Mouse (Mus musculus) small intestine, adult 10 weeks (tissue): Measurements from ENCODE around the gene Mettl16. TPM values are rescaled to one million over a fixed set of nuclear protein-coding genes. Genes with fewer than 3 reads are reported as not detected.

Experiments used
- polyA plus RNA-seq: library from polyadenylated mRNA; stranded (reverse); fragments of 350-450 nt; fragmentation: Illumina TruSeq; extraction: RNeasy Lipid Tissue Mini Kit (QIAGEN cat#74804); gene quantifications from one replicate; pipeline ENCODE4 v1.2.3, GENCODE M21; 2014; ENCODE audit warnings: low replicate concordance

The Mettl16 gene
- polyA plus RNA-seq, result 16.0 TPM

DNA sequence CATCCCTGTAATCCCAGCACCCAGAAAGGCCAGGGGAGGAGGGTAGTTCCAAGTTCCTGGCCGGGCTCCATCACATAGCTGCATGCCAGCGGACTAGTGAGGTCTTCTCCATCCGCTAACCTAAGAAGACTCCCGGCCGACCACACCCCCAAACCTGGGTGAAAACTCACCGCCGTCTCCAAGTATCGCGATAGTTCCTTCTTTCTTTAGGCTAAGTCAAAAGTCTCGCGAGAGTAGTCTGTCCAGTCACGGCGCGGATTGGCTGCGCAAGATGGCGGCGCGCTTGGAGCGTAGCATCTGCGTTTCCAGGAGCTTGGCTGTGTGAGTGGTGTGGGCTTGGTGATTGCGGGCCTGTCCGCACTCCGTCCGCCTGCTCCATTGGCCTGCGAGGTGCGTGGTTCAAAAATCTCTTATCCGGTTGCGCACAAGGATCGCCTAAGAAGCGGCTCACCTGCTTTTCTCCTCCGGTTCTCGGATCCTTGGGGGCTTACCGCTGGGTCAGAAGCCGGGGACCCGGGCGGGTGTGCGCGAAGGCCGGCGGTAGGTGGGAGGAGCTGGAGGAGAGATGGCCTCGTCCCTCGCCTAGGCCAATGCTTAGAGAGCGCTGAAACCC, at the start of gene Mettl16:
Gene Mettl16 (plus strand): TSS at position 236 of the 613 bp plus-strand sequence.

DNA sequence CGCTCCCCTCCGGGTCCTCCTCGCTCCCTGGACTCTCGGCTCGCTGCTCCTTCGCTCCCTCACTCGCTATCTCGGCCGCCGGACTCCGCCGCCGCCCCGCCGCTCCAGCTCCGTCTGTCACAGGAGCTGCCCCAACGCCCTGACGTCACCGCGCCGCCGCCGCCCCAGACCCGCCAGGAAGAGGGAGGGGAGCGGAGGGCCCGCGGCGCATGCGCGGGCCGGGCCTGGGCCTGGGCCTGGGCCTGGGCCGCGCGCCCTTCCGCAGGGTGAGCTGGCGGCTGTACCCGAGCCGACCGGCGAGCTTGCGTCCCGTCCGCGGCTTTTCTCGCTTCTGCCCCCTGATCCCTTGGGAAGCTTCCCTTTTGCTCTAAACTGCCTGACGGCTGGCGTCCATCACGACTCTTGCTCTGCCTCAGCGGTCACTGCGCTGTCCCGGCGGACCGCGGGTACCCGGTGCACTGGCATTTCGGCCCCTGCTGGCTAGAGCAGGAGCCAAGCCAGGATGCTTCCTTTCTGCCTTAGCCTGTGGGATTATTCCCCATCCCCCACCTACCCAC, 46.3 kb upstream of the Mettl16 start, which contains the start of gene Pafah1b1:
Gene Pafah1b1 (minus strand): TSS at position 436 of the 557 bp plus-strand sequence.

DNA sequence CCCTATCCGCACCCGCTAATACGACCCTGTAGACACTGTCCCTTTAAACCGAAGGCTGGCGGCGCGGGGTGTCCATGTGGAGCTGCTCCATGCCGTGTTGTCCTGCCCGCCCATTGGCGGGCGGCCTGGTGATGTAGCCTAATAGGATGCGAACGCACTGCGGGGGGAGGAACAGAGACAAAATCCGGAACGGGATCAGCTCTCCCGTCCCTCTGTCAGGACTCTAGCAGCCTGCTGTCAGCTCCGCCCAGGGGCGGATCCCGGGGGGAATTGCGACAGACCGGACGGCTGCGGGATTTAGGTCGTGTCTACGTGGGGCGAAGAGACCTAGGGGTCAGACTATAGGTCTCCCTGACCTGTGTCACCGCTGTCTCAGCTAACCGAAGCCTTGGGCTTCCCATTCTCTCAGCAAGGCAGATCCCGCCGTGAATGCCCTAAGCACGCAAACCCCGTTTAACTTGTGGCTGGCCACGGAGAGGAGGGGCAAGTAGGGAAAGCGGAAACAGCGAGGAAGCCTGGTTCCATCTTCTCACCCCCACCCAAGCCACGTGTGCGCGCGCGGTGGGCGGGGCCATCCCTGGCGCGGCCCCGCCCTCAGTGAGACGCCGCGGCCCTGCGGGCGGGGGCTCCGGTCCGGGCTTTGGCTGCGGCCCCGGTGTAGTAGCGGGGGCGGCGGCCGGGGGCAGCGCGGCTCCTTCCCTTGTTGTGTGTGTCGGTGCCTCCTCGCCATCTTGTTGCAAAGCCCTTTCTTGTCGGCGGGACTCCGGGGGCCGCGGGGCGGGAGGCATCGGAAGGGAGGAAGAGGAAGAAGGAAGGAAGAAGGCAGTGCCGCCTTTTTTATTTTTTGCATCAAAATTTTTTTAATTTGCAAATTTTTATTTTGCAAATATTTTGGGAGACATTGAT, 59.9 kb downstream of the Mettl16 start, which contains the start of gene Mnt:
Gene Mnt (plus strand): TSS at position 665 of the 906 bp plus-strand sequence.

Other genes starting within 250 kb of the Mettl16 start
- gene Rap1gap2, start 159.9 kb upstream of the Mettl16 start, polyA plus RNA-seq, result 3.3 TPM
- 0.11 TPM for gene Ccdc92b, start 151.2 kb upstream of the Mettl16 start, polyA plus RNA-seq
- 2.7 TPM for gene Cluh, start 121.3 kb upstream of the Mettl16 start, polyA plus RNA-seq
- gene Pafah1b1, start 46.2 kb upstream of the Mettl16 start, polyA plus RNA-seq, result 849 TPM
- 2.0 TPM for gene Mnt, start 60.1 kb downstream of the Mettl16 start, polyA plus RNA-seq
- gene Sgsm2, start 126.2 kb downstream of the Mettl16 start, polyA plus RNA-seq, result 0.45 TPM
- gene Tsr1, start 127.2 kb downstream of the Mettl16 start, polyA plus RNA-seq, result 21.7 TPM
- gene Smg6, start 155.0 kb downstream of the Mettl16 start, polyA plus RNA-seq, result 6.1 TPM
- 68.9 TPM for gene Srr, start 155.1 kb downstream of the Mettl16 start, polyA plus RNA-seq